Mouse (Mus musculus) forebrain, embryonic 16.5 days (tissue): ENCODE results near the gene Ssh2. TPM values are rescaled to one million over a fixed set of nuclear protein-coding genes. Genes with fewer than 3 reads are reported as not detected.

Experiments
- ATAC-seq: fragments of 200-750 bp; cut with Nextera tagmentation; 2 replicates; pipeline ENCODE4 v1.8.0; 2017; ENCODE audit warnings: mild to moderate bottlenecking, moderate library complexity
- H3K27ac ChIP-seq: fragments of 300-500 bp; sonication (generic); 2 replicates; pipeline ENCODE4 v1.5.1; 2014; ENCODE audit warnings: low read length, control low read depth
- H3K27me3 ChIP-seq: fragments of 300-500 bp; sonication (generic); replicated peaks from 2 replicates; pipeline ENCODE4 v1.6.1; 2014; ENCODE audit warnings: low read length; ENCODE audit not compliant: control insufficient read depth, insufficient read depth
- H3K36me3 ChIP-seq: fragments of 300-500 bp; sonication (generic); 2 replicates; pipeline ENCODE4 v1.6.1; 2014; ENCODE audit not compliant: control insufficient read depth, insufficient read depth
- H3K4me1 ChIP-seq: fragments of 300-500 bp; sonication (generic); replicated peaks from 2 replicates; pipeline ENCODE4 v1.6.1; 2014; ENCODE audit warnings: low read length; ENCODE audit not compliant: control insufficient read depth, insufficient read depth
- H3K4me2 ChIP-seq: fragments of 300-500 bp; sonication (generic); 2 replicates; pipeline ENCODE4 v1.6.1; 2014; ENCODE audit warnings: mild to moderate bottlenecking, low read length, control low read depth
- H3K4me3 ChIP-seq: fragments of 300-500 bp; sonication (generic); replicated peaks from 2 replicates; pipeline ENCODE4 v1.5.1; 2014; ENCODE audit warnings: mild to moderate bottlenecking, low read length, control low read depth
- H3K9ac ChIP-seq: fragments of 300-500 bp; sonication (generic); replicated peaks from 2 replicates; pipeline ENCODE4 v1.6.1; 2014; ENCODE audit warnings: low read depth, low read length, control low read depth
- H3K9me3 ChIP-seq: fragments of 300-500 bp; sonication (generic); 2 replicates; pipeline ENCODE4 v1.6.1; 2016; ENCODE audit warnings: low read length; ENCODE audit not compliant: control insufficient read depth
- WGBS: fragments of 180-500 bp; shearing (Covaris S2); extraction: QIAGEN DNeasy Blood & Tissue Kit; methylation state at CpG from one replicate; pipeline ENCODE4 v1.1.7; 2014; 5-methylcytosine and 5-hydroxymethylcytosine counted together
- polyA plus RNA-seq: library from polyadenylated mRNA; unstranded; fragments of >200 nt; fragmentation: Nextera tagmentation; extraction: Ambion mirVana; gene quantifications from 2 replicates; pipeline ENCODE4 v1.2.1, GENCODE M21; 2015

Gene Ssh2
- polyA plus RNA-seq, 1 experiment from 2014 or later: 22.1 TPM

DNA sequence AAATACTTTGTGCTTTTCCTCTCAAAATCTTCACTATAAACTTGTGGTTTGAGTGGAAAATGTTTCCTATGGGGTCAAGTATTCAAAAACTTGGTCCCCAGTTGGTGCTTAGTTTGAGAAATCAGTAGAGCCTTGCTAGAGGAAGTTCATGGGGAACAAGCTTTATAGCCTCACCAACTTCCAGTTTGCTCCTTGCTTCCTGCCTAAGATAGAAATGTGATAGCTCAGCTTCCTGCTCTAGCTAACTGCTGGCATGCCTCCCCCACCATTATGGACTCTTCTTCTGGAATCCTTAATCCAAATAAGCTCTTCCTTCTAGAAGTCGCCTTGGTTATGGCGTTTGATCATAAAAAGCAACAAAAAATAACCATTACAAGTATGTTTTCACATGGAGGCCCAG lies 190.2 kb downstream of the Ssh2 start:
- no peak for ATAC-seq
- Histone ChIP-seq H3K27me3 (no peaks in the 10 kb centered on the region), H3K9ac (no peak overlapping the region), H3K9me3 (no peaks in the 10 kb centered on the region), H3K4me1 (no peaks in the 10 kb centered on the region), H3K27ac (no peak overlapping the region), H3K4me2 (no peak overlapping the region), H3K4me3 (no peak overlapping the region), H3K36me3 (0 out of 2 replicates have a peak, but pooled peaks cover 7% of the 10 kb centered on the region)
- 91% methylated on average over 2 of the region's 2 CpGs for whole genome bisulfite sequencing

DNA sequence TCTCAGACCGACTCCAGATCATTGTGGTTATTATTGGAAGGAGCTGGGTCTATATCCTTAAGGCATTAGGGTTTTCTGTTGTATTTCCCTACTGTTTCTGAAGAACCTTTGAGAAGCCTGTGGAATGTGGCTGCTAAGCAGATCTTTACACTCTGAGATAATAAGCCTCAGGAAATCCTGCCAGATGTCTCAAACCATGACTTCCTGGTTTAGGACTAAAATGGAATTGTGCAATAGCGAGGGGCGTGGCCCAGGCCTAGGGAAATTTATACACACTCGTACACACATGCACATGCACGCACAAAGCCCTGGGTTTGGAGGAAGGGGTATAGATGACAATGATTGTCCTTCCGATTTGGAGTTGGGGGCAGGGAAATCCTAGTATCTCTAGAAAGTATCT lies 193.8 kb downstream of the Ssh2 start:
- H3K4me3 ChIP-seq: no peak overlapping the region
- no peak overlapping the region for H3K4me2 ChIP-seq
- ATAC-seq: no peak
- H3K9me3 ChIP-seq: no peaks in the 10 kb centered on the region
- no peaks in the 10 kb centered on the region for H3K4me1 ChIP-seq
- WGBS: 91% methylated on average over 6 of the region's 6 CpGs
- H3K27me3 ChIP-seq: no peaks in the 10 kb centered on the region
- no peak overlapping the region for H3K27ac ChIP-seq
- H3K9ac ChIP-seq: no peak overlapping the region
- H3K36me3 ChIP-seq: 0 out of 2 replicates have a peak, but pooled peaks cover 7% of the 10 kb centered on the region

DNA sequence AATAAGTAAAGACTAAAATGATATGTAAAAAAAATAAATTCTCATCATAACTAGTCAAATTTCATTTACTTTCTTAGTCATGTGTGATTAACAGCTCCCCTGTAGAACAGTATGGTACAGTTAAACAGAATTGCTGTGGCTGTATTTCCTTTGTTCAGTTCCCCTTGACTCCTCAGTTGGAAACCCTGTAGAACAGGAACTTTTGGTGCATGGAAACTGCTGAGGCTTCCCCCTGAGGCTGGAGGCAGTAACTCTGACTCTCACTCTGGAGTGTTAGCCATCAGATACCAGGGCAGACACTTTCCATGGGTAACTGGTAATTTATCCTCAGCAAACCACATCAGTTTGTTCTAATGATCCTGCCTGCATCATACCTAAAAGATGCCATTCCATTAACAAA lies 195.2 kb downstream of the Ssh2 start:
- H3K4me3 ChIP-seq: no peak overlapping the region
- H3K4me2 ChIP-seq: no peak overlapping the region
- no peak overlapping the region for H3K27ac ChIP-seq
- H3K36me3 ChIP-seq: 0 out of 2 replicates have a peak, but pooled peaks cover 7% of the 10 kb centered on the region
- H3K9ac ChIP-seq: no peak overlapping the region
- H3K4me1 ChIP-seq: no peaks in the 10 kb centered on the region
- no peaks in the 10 kb centered on the region for H3K27me3 ChIP-seq
- no peaks in the 10 kb centered on the region for H3K9me3 ChIP-seq
- no peak for ATAC-seq

DNA sequence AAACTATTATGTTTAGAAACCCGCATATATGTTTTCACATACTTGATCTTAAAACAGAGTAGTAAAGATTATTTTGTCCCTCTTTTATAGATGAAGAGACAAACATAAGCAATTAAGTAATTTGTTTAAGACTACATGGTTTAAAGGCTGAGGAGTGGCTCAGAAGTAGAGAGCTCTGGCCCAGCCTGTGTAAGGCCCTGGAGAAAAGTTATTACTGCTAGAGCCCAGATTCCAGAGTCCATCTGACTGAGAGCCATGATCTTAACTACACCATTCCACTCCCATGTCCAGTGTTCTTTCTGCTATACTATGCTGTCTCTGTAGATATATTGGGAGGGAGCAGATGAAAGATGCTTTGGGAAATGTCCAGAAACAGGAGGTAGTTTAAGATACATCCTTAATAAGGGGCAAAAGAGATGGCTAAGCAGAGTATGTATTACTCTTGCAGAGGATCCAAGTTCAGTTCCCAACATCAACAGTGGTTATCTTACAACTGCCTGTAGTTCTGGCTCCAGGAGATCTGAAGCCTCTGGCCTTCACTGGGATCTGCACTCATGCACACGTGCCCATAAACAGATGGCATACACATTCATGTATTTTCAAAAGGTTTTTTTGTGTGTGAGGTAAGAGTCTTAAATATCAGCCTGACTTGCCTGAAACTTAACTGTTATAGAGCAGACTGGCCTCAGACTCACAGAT lies 198.2 kb downstream of the Ssh2 start:
- 71% methylated on average over 2 of the region's 2 CpGs for WGBS

GRCm38 (mm10) chr11:77416212-77417000 lies 200.3 kb downstream of the Ssh2 start:
- Histone ChIP-seq H3K36me3 (no peaks in the 10 kb centered on the region), H3K27me3 (no peaks in the 10 kb centered on the region), H3K9me3 (no peaks in the 10 kb centered on the region), H3K9ac (no peak overlapping the region), H3K4me2 (no peak overlapping the region), H3K4me1 (no peaks in the 10 kb centered on the region), H3K27ac (no peak overlapping the region), H3K4me3 (no peak overlapping the region)
- 90% methylated on average over 4 of the region's 4 CpGs for WGBS
- no peak for ATAC-seq

More for the DNA sequence above, 198.2 kb downstream of the Ssh2 start:
- no peaks in the 10 kb centered on the region for H3K4me1 ChIP-seq
- H3K9me3 ChIP-seq: no peaks in the 10 kb centered on the region
- H3K36me3 ChIP-seq: 0 out of 2 replicates have a peak, but pooled peaks cover 4% of the 10 kb centered on the region
- no peak for ATAC-seq
- no peak overlapping the region for H3K4me3 ChIP-seq
- no peak overlapping the region for H3K27ac ChIP-seq
- no peak overlapping the region for H3K9ac ChIP-seq
- no peak overlapping the region for H3K4me2 ChIP-seq
- H3K27me3 ChIP-seq: no peaks in the 10 kb centered on the region

GRCm38 (mm10) chr11:77418021-77418420 lies 201.9 kb downstream of the Ssh2 start:
- no peak for ATAC-seq
- 97% methylated on average over 4 of the region's 4 CpGs for WGBS
- H3K27ac ChIP-seq: no peak overlapping the region
- no peaks in the 10 kb centered on the region for H3K9me3 ChIP-seq
- peaks cover 5% of the 10 kb centered on the region for H3K36me3 ChIP-seq
- no peak overlapping the region for H3K9ac ChIP-seq
- H3K27me3 ChIP-seq: no peaks in the 10 kb centered on the region
- H3K4me2 ChIP-seq: no peak overlapping the region
- H3K4me3 ChIP-seq: no peak overlapping the region
- no peaks in the 10 kb centered on the region for H3K4me1 ChIP-seq

GRCm38 (mm10) chr11:77423175-77423859 lies 207.2 kb downstream of the Ssh2 start:
- Histone ChIP-seq H3K4me1 (no peaks in the 10 kb centered on the region), H3K4me3 (no peak overlapping the region), H3K9me3 (no peaks in the 10 kb centered on the region), H3K4me2 (no peak overlapping the region), H3K27me3 (no peaks in the 10 kb centered on the region), H3K9ac (no peak overlapping the region), H3K36me3 (peaks cover 15% of the 10 kb centered on the region), H3K27ac (no peak overlapping the region)
- no peak for ATAC-seq
- 91% methylated on average over 4 of the region's 4 CpGs for WGBS

GRCm38 (mm10) chr11:77428446-77428845 lies 212.4 kb downstream of the Ssh2 start:
- Histone ChIP-seq H3K36me3 (peaks cover 15% of the 10 kb centered on the region; the same call in 1 of the 2 replicates), H3K9me3 (no peaks in the 10 kb centered on the region), H3K9ac (no peak overlapping the region), H3K27me3 (no peaks in the 10 kb centered on the region), H3K4me1 (no peaks in the 10 kb centered on the region), H3K27ac (no peak overlapping the region), H3K4me2 (no peak overlapping the region), H3K4me3 (no peak overlapping the region)
- ATAC-seq: no peak
- WGBS: 77% methylated on average over 1 of the region's 1 CpGs

- Histone ChIP-seq H3K9me3 (no peaks in the 10 kb centered on the region), H3K4me3 (no peak overlapping the region), H3K36me3 (peaks cover 9% of the 10 kb centered on the region), H3K9ac (no peak overlapping the region), H3K4me1 (no peaks in the 10 kb centered on the region), H3K27ac (no peak overlapping the region), H3K4me2 (no peak overlapping the region), H3K27me3 (no peaks in the 10 kb centered on the region)
- WGBS: 86% methylated on average over 2 of the region's 2 CpGs
- ATAC-seq: no peak
Observed at GRCm38 (mm10) chr11:77437026-77437425, 220.9 kb downstream of the Ssh2 start.
